Mouse (Mus musculus): ENCODE measurements around the gene Ctnnbl1.

DNA sequence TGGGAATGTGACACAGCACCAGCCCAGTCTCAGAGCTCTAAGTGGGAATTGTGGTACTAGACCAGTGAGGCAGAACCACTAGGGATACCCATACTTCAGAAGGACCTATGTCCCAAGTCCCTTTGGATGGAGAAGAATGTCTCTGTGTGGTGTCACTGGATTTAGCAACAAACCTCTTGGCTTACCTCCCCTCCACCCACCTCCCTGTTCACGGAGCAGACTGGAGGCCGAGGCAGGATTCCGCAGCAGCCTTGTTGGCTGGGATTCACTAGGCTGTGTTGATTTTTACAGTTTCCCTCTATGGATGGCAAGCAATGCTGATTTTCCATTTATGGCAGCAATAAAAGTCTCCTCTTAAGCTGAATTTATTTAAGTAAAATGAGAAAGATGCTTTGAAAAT lies 189.7 kb downstream of the Ctnnbl1 start:
- no peak for TF ChIP-seq CTCF (IDR thresholded peaks at IDR 0.05; ENCODE audit: control insufficient read depth, insufficient read depth, insufficient replicate concordance, low read depth, low read length)
- no peak for TF ChIP-seq POLR2A (IDR thresholded peaks at IDR 0.05; ENCODE audit: control insufficient read depth, low read depth, low read length)
